Mouse (Mus musculus): ENCODE measurements at regions not wholly inside any gene's neighbourhood (a gene's known extent, or its start where the extent isn't known, plus 50 kb on each side); places are given as distances from the start of the nearest gene placed in this dataset.

DNA sequence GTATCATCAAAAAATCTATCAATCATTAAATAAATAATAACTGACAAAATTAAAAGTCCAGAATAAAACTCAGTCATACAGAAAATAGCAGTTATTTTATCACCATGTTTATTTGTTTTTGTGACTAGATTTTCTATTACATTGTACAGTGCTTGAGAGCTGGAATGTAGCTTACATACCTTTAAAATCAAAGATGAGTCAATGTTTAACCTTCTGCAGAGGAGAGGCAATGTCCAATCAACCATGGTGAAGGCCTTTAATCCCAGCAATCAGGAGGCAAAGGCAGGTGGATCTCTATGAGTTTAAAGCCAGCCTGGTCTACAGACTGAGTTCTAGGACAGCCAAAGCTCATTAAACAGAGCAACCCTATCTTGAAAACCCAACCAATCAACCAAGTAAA is 131.1 kb downstream of the Gm9733 start:
- DNase-seq (ENCODE audit: low spot score in 2 of 2) = no peak

DNA sequence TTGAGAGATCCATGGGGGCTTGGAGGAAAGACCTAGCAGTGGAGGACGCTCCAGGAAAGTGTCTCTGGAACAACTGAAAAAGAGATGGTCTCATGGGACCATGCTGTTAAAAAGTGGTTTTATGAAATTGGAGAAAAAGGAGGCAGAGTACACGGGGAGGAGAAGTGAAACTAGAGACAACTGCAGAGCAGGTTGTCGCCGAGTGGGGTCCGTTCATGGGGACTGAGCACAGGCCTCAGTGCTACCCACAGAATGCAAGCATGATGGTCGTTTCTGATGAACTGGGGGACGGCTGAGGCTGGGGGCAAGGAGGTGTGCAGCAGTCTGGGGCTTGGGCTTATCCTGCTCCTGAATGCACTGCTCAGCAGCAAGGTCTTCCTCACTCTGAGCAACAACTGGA is 129.3 kb downstream of the Gm9733 start:
- DNase-seq (ENCODE audit: low spot score in 2 of 2) = peak in 1 of 2 experiments; percentile 32

DNA sequence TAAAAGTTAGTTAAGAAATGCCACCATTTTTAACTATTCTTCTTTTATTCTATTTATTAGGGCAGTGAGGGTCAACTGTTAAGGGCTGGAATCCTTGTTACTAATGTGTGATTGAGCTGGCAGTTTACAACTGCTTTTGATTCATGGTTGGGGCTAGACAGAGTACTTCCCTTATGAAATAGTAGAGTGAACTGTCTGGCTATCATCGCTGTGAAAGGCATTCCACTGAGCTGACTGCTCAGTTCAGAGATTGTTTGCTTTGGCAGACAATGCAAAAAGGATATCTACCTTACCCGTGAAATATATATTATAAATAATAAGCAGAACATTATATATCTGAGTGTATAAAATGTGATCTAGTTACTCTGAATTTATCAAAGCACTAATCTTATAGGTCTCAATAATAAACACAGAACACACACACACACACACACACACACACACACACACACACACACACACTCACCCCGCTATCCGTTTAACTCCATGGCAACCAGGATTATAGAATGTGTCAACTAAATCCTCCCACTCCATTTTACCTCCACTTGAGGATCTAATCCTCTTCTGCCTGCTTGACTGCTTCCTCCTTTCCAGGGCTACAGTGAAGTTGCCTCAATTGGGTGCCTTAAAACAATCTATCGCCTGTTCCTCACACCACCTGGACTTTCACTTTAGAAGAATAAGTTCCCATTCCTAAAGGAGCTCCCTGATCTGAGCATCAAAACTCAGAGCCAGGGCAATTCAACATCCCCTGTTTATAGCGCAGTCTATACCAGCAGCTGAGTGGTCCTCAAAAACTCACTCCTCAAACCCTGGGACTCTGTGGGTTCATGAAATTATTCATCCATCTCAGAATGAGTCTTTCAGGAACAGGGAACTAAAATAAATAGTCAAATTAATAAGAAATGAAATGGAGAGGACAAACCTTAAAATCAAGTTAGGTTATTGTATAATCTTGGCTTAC is 126.6 kb downstream of the Gm9733 start:
- DNase-seq (ENCODE audit: low spot score in 2 of 2) = no peak

DNA sequence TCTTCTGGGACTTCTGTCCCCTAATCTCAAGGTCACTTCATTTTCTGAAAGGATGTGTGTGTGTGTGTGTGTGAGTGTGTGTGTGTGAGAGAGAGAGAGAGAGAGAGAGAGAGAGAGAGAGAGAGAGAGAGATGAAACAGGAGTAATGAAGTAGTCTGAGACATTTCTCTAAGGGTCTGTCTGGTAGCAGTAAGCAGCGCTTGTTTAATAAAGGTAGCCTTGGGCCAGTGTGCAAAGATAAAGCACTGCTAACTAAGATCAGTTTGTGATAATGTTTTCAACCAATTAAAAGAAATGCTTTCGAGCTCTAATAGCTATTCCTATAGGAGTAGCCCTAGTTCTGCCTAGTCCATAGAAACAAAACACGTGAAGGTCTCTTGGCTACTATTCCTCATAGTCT is 119.7 kb downstream of the Gm9733 start:
- no peak for DNase-seq (ENCODE audit: low spot score in 2 of 2)

DNA sequence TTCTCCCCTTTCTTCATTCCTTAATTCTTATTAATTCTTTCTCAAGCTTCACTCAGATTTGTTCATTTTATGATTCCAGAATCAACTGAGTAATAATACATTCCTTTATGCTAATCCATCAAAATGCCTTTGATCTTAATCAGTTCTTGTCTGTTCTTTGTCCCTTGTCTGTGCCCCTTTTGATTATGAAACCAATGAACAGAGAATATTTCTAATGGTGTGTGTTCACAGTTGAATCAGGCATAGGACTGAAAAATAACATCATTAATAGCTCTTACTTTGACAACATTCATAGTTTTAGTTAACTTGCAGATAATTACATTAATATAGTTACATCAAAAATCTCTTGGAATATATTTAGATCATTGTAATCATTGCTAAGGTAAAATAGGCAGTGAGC is 114.5 kb downstream of the Gm9733 start:
- DNase-seq (ENCODE audit: low spot score in 2 of 2) = no peak

DNA sequence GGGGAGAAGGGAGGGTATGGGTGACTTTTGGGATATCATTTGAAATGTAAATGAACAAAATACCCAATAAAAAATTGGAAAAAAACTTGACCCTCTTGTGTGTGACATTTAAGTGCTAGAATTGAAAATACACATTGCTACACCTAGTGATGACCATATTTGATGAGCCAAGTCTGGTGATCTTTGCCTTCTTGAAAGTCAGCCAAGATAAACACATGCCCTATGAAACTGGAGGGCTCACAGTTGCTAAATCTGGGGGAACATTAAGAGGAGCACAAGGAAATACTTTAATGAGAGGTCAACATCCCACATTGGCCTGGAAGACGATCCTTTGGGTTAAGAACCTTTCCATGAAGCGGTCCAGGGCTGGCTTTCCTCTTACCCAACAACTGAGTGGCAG is 112.8 kb downstream of the Gm9733 start:
- DNase-seq (ENCODE audit: low spot score in 2 of 2) = no peak

DNA sequence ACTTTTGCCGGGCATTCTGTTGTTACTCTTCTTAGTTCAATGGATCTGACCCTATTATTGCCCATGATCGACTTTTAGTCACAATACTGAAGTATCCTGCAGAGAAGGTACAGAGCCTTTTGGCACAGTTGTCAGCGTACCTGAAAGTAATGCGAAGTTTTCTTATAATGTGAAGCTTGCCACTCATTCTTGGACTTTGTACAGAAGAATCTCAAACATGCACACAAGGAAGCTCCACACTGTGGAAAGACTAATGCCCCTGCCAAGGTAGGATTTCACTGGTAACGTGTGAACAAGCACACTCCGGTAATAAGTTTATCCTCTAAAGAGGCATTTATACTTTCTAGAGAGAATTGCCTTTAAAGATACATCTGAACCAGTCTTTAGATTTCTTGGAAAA is 108.8 kb downstream of the Gm9733 start:
- no peak for DNase-seq (ENCODE audit: low spot score in 2 of 2)

DNA sequence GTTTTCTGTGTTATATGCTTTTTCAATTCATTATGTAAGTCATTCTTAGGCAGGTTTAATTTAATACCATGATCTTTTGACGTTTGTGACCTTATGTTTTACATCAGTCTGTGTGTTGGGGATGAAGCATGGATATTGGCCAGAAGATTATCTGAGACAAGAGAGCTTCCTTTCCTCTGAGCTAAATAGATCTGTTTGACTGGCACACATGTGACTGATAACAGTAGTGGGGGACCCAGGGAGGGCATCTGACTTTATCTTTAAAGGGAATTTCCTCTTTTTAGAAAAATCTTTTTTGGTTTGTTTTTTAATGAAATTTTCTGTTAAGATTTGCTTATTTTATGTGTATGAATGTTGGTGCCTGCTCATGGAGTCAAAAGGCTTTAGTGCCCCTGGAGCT is 107.7 kb downstream of the Gm9733 start:
- no peak for DNase-seq (ENCODE audit: low spot score in 2 of 2)

DNA sequence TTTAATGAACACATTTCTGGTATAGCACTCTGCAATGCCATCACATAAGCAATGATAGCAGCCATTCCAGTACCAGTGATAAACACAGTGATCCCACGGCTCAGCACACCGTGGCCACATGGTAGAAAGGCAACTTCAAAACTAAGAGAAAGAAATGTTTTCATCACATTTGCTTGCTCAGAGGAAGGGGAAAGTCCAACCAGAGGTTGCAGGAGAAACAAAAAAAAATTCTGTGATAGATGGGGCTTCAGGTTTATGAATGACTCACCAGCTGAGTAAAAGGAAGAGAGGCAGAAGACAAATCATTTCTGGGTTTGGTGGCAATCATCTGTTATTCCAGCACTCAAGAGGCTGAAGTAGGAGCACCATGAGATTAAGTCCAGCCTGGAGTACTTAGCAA is 103.5 kb downstream of the Gm9733 start:
- no peak for DNase-seq (ENCODE audit: low spot score in 2 of 2)

DNA sequence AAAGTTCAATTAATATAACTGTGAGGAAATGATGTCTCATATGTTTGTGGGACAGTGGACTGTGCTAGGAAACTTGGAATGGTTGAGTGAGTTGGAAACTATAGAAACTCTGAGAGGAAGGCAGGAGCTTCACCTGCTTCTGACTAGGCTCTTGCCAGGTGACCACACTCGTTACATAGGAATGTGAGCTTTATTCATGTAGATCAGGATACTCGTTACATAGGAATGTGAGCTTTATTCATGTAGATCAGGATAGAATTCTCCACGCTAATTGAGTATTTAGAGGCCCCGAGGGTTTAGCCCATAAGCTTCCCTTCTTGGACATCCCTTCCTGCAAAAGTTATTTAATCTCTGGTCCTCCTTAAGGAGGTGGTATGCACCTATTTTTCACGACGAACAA is 101.9 kb downstream of the Gm9733 start:
- DNase-seq (ENCODE audit: low spot score in 2 of 2) = no peak

DNA sequence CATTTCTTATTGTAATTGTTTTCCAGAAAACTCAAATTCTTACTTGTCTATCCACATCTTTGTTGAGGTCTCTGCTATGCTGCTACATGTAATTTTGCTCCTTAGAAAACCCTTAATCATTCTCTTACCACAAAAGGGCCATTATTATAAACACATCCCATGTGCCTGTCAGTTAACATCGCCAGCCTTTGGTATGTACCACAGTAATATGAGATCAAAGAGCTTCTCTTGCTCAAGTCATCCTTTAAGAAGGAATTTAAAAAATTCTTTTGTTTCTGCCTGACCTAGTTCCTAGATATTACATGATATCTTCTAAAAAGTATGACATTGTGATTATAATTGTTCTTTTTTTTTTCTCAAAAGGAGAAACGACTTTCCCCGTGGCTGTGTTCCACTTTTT is 100.7 kb downstream of the Gm9733 start:
- DNase-seq (ENCODE audit: low spot score in 2 of 2) = no peak

DNA sequence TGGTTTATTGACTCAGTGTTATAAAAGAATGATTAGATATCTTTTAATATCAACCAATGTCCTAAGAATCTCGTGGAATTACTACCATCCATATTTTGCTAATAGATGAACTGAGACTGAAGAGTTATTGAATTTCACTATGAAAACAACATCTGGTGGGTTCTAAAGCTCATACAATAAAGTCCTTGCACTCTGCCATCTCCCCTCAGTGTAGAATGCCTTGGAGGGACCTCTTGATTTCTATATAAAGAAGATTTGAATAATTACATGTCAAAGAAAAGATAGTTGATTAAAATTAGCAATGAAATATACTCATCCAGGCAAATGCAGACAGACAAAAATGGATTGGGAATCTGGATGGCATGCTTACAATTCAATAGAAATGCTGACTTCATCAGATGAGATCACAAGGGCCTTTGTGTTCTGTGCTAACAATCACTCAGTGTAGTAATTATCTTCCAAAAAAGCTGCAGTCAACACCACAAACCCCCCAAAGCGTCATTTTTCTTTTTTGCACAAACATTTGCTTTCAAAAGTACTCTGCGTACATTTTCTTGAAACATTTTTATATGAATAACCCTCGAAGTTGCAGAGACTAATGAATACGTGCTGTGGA is 94.2 kb downstream of the Gm9733 start:
- DNase-seq (ENCODE audit: low spot score in 2 of 2) = no peak

DNA sequence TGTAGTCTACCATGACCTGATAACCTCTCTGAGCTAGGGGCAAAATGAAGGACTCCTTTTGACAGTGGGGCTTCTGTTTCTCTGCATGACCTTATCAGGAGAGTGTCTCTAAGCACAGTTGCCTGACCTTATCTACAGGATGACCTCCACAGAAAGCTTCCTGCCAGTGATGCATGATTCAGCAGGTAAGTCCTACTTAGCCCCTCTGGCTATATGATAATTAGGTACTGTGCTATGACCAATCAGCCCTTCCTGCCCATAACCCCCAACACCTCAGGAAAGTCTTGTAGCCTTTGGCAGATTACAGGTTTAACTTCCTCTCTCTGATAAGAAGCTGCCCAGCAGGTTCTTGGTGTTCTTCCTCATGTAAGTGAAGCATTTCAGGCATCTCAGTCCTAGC is 89.7 kb downstream of the Gm9733 start:
- DNase-seq (ENCODE audit: low spot score in 2 of 2) = no peak

DNA sequence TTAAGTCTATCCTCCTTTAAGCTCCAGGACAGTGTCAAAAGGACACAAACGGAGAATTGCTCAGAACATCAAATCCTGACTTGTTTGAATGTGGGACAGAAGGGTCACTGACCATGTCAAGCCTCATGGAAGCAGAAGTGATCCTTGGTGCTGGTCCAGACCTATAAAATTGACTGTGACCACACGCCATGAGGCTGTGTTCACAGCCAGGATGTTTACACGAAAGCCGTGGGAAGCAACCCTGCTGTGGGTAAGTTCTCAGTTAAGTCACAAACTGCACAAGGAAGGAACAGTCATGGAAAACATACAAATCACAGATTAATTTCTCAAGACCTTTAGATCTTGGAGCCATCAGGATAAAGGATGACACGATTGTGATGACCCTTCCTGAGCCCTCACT is 88.5 kb downstream of the Gm9733 start:
- no peak for DNase-seq (ENCODE audit: low spot score in 2 of 2)

DNA sequence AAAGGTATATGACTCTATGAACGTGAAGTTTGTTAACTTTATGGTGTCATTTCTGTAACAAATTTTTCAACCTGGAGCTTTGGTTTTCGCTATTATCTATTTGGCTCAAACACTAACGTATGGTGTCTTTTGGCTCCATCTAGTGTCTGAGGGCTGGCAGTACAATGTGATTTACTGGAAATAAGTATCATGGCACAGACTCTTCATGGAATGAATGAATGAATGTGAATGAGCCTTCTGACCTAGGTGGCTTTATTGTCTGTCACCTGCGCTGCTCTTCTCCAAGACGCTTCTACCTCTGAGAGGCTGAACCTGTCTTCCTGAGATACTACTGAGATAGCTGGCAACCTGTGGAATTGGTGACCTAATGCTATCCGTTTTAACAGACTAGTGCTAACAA is 87.1 kb downstream of the Gm9733 start:
- peak in 1 of 2 experiments; percentile 22 for DNase-seq (ENCODE audit: low spot score in 2 of 2)
